Mouse (Mus musculus): Measurements from ENCODE around the gene Tnfsf13.
A peak's percentile ranks its signal among the peaks of the same experiment; 100 is the strongest.
"Not testable (repeated sequence)": the region's sequence is repeated elsewhere in the genome, so short reads cannot be mapped to it uniquely, and the experiment has no call there.

The Tnfsf13 gene

DNA sequence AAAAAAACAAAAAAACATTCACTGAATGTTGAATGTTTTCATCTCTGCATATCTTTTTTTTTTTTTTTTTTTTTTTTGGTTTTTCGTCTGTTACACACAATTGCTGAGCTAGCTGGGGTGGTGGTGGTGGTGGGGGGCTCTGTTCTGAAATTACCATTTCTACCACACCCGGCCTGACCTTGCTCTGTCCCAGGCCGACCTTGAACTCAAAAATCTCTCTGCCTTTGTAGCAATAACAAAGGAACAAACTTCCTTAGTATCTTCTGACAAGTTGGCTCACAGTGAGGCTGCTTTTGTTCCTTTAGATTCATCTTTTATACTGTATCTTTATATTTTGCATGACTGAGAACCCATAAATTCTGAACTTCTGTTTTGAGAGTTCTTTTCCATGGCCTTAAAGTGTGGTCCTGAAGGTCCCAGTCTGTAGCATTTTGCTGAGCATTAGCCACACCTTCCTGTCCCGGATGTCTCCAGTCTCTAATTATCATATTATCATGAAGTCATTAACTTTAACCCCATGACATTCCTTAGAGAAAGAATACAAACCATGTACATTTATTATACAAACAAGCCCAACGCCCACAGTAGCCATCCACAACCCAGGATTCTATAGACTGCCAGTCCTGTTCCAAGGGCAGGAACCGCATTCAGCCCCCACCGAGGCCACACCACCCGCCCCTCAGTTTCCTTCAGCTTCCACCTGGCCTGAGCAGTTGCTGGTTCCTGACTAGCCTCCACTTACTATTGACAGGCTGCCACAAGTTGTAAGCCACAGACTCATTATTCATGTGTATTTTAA is 18.4 kb upstream of the Tnfsf13 start:
- DNase-seq = no peak

DNA sequence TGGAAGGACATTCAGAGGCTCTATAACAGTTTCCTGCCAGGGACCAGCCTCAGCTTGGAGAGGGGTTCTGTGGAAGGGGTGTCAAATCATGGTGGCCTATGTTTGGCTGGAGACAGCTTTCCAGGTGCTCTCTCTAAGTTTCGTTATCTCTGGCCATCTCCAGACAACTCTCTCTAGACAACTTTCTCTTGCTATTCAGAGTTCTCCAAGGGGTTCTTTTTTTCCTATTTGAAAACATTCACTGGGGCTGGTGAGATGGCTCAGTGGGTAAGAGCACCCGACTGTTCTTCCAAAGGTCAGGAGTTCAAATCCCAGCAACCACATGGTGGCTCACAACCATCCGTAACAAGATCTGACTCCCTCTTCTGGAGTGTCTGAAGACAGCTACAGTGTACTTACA is 17.8 kb upstream of the Tnfsf13 start:
- DNase-seq = not testable (repeated sequence)

- not testable (repeated sequence) for DNase-seq
Observed at GRCm38 (mm10) chr11:69702886-69703285, 17.3 kb upstream of the Tnfsf13 start.

GRCm38 (mm10) chr11:69699595-69699994 is 14.0 kb upstream of the Tnfsf13 start:
- DNase-seq = no peak

DNA sequence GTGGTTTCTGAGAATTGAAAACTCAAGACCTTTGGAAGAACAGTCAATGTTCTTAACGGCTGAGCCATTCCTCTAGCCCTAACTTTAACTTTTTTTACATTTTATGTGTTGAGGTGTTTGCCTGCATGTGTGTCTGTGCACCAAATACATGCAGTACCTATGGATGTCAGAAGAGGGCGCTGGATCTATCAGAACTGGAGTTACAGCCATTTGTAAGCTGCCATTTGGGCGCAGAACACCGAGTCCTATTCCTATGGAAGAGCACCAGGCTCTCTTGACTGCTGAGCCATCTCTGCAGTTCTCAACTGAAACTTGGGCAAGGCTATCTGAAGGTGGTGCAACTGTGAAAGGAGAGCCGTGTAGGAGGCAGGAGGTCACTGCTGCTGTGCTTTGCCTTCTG is 13.0 kb upstream of the Tnfsf13 start:
- no peak for DNase-seq

- DNase-seq = no peak
Observed at GRCm38 (mm10) chr11:69697396-69697795, 11.8 kb upstream of the Tnfsf13 start.

- peak; percentile 90 for DNase-seq
Observed at GRCm38 (mm10) chr11:69695361-69696181, 10.0 kb upstream of the Tnfsf13 start, which contains the start of the genes Tnfsf12 and Tnfsfm13. TSS of gene Tnfsf12 (minus strand) at chr11:69695849. TSS of gene Tnfsfm13 (minus strand) at chr11:69696098.

DNA sequence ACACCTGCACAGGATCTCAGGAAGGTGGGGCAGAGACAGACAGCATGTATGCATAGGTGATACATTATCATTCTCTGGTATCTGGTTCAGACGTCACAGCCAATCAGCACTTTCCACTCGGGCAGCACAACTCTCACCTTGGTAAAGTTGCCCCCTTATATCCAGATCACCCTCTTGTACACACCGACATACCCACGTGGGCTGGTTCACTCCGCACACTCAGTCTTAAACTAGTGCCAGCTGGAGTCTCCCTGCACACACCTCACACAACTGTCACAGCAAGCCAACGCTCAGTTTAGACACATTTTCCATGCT is 9.4 kb upstream of the Tnfsf13 start:
- no peak for DNase-seq

- DNase-seq = no peak
Observed at GRCm38 (mm10) chr11:69693421-69693965, 7.9 kb upstream of the Tnfsf13 start.

GRCm38 (mm10) chr11:69692863-69693262 is 7.3 kb upstream of the Tnfsf13 start:
- DNase-seq = no peak

- DNase-seq = no peak
Observed at GRCm38 (mm10) chr11:69692196-69692811, 6.7 kb upstream of the Tnfsf13 start.

- no peak for DNase-seq
Observed at GRCm38 (mm10) chr11:69689891-69690290, 4.3 kb upstream of the Tnfsf13 start.

DNA sequence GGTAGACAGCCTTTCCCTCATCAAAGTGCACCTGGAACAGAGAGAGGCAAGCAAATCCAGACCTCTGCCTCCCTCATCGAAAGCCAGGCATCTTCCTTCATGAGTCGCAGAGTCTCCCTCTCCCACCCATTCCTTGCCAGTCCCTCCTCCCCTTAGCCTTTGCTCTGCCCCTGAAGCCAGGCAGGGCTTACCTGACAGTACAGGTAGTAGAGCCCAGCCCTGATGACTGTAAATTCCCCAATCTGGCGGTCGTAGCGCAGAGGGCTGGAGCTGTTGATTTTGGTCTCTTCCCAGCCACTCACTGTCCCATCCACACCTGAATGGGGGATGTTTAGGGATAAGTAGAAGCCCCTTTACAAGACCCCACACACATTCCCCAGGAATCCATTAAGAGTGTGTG is 1.5 kb upstream of the Tnfsf13 start:
- no peak for DNase-seq

DNA sequence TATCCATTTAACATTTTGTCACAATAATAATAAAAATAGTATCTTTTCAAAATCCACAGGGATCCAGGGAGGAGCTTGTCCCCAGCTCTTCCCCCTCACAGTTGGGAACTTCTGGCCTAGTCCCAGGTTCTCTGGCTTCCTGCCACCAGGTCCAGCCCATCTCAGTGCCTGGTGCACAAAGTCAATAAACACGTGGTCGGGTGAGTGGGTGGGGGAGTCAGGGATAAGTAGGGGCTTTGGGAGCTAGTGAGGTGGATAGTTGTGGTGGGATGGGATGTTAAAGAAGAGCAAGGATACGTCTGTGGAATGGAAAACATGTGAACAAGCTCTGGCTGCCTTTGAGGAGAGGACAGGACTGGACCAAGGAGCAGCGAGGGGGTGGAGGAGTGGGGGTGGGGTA is 793 bp upstream of the Tnfsf13 start:
- DNase-seq = peak; percentile 92

DNA sequence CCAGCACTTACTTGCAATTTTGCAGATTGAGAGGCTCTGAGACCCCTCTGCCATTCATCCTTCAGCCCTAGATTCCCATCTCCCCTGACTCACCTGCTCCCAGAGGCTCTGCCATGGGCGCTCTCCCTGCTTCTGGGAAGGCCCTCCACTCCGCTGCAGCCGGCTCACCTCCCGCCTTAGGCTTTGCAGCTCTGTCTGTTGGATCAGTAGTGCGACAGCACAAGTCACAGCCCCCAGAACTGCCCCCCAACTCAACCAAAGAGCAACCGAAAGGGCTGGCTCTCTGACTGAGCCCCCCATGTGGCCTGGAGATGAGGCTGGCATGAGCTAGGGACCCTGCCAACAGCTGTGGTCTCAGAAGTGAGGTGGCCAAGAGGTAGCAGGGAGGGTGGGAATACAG is 648 bp downstream of the Tnfsf13 start:
- DNase-seq = no peak

- DNase-seq = peak; percentile 45
Observed at GRCm38 (mm10) chr11:69684128-69684745, 1.3 kb downstream of the Tnfsf13 start.

- DNase-seq = no peak
Observed at GRCm38 (mm10) chr11:69683576-69683975, 2.0 kb downstream of the Tnfsf13 start.

DNA sequence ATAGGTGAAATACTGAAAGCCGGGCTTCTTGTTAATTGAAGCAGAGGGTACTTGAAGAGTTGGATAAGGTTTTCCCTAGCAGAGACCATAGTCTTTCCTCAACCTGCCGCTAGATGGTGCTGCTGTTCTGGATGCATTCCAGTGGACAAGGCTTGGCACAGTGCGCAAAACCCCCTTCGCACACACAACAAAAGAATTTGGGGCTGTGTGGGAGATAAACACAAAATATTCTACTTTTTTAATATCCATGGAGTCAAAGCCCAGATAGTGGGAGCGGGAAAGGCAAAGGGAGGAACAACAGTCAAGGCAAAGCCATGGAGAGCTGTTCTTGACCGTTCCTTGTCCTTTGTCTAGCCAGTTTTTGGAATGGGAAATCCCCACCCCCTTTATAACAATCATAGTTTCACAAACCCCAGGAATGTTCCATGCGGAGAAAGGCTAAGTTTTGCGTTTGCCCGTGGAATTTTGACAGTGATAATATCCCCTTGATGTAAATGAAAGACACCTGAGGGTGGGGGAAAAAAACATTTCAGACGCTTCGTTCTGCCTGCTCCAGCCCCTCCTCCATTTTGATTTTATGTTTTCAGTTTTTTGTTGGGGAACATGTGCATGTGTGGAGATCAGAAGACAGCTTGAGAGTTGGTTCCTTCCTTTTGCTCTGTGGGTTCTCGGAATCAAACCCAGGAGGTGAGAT is 2.6 kb downstream of the Tnfsf13 start:
- DNase-seq = peak; percentile 96

DNA sequence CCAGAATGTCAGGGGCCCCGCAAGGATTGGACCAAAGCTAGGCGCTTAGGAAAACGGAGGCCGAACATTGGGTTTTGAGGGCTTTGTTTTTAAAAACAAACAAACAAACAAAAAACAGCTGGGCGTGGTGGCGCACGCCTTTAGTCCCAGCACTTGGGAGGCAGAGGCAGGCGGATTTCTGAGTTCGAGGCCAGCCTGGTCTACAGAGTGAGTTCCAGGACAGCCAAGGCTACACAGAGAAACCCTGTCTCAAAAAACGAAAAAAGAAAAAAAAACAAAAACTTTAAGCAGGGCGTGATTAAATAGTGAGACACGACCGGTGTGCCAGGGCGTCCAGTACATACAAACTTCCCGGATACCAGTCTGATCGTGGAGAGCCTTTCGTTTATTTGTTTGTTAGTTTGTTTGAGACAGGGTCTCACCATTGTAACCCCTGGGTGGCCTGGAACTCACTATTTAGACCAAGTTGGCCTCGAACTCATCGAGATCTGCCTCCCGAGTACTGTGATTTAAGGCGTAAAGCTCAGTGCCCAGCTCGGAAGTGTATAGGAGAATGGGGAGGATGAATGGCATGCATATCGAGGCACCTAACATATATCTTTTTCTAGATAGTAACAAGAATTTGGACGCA is 3.3 kb downstream of the Tnfsf13 start:
- no peak for DNase-seq

- DNase-seq = peak; percentile 98
Observed at GRCm38 (mm10) chr11:69681314-69682208, 4.0 kb downstream of the Tnfsf13 start, which contains the start of gene Senp3. TSS of gene Senp3 (minus strand) at chr11:69682084.

All from lung, postnatal 10 days (tissue).